Mouse (Mus musculus) mouse trophoblast stem cell (cell line): ENCODE measurements around the gene Dvl3.
"Not testable (repeated sequence)": the region's sequence is repeated elsewhere in the genome, so short reads cannot be mapped to it uniquely, and the experiment has no call there.

Experiments
- in situ Hi-C, 2 experiments: fragments of 300-500 bp; cut with MseI, MboI; formaldehyde crosslinking; loops; 2 replicates in 1 of 2; 3 replicates in 1 of 2; pipeline ENCODE4 v1.15.1; 2025

Dvl3 gene

DNA sequence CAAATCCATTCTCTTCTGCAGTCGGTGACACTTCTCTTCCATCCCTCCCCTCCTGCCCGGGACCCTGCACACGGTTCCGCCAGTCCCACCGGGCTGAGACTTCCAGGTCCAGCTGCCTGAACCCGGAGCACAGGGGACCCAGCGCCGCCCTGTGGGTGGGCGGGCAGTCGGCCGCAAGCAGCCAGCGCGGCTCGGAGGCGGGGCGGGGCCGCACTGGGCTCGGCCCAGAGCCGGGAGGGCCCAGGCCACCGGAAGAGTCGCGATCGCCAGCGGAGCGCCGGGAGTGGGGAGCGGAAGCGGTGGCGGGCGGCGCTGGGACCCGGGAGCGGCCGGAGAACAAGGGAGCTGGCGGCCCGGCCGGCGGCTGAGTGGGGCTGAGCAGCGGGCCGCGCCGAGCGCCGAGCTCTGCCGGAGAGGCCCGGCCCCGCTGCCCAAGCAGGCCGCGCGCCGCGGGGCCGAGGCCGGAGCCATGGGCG lies at the start of gene Dvl3:
Gene Dvl3, plus strand, starts transcription at position 257 of the 476 bp plus-strand sequence.
- in situ Hi-C loops: no loop called here

GRCm38 (mm10) chr16:20470981-20471380 lies 45.8 kb upstream of the Dvl3 start:
- in situ Hi-C loops: no loop called here

- in situ Hi-C loops: no loop called here
These were observed 45.1 kb upstream of the Dvl3 start for GRCm38 (mm10) chr16:20471686-20472085.

DNA sequence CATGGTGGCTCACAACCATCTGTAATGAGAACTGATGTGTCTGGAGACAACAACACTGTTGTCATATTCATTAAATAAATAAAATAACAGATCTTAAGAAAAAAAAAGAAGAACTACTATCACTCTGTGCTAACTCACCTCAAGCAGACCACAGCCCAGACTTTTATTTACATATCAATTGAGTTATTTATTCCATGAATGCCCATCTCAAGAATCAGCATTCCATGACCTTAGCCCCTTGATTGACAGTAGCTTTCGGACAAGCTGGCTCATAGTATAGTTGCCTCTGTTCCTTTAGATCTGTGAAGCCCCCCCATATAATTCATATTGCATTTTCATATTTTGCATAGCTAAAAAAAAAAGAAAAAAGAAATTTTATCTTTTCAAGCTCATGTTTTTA lies 43.0 kb upstream of the Dvl3 start:
- in situ Hi-C loops: no loop called here

DNA sequence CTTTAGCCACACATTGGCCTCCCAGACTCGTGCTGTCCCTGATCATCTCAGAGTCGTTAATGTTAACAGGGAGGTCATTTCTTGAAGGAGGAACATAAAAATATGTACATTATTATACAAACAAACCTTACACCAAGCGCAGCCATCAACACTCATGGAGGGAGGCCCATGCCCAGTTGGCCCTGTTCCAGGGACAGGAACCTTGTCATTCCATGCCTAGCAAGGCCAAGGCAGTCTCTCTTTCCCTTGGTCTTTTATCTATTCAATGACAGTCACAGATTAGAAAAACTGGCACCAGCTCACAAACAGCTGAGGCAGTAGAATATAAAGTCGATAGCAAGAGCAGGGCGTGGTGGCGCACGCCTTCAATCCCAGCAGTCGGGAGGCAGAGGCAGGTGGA lies 42.6 kb upstream of the Dvl3 start:
- in situ Hi-C loops: no loop called here

GRCm38 (mm10) chr16:20474786-20475185 lies 42.0 kb upstream of the Dvl3 start:
- in situ Hi-C loops: no loop called here

GRCm38 (mm10) chr16:20475335-20475734 lies 41.4 kb upstream of the Dvl3 start:
- in situ Hi-C loops: no loop called here

DNA sequence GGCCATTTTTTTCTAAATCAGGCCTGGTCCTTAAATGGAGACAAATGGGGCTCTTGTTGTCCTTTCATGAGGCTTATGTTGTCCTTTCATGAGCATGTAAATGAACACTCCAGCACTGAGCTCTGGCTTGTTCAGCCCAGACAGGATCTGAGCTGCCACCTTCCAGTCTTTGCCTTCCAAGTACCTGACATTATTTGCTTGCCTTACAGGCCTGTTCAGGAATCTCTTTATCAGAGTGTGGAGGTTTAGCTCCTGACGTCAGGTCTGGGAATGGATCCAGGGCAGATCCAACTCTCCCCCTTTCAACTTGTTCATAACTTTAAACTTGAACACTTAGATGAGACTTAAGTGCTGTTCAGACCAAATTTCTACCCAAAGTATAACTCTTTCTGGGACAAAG lies 39.9 kb upstream of the Dvl3 start:
- in situ Hi-C loops: no loop called here

- in situ Hi-C loops: no loop called here
These were observed 39.5 kb upstream of the Dvl3 start for GRCm38 (mm10) chr16:20477270-20477669.

DNA sequence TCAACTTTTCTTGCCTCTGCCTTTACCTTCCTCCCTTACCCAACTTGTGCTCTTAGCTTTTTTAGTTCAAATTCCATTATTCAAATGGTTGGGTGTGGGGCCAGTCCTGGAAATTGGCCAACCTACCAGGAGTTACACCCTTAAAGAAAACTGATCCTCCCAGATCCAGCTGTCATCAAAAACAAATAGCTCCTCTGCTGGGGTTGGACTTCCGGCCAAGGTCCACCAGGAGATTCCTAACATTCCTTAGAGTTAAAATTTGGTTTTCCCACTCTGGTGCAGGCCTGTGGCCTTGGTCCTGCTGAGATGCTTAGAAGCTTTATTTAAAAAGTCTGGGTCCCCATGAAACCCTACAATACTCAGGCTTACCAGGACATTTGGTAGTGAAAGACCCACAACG lies 38.3 kb upstream of the Dvl3 start:
- in situ Hi-C loops: no loop called here

GRCm38 (mm10) chr16:20479026-20479760 lies 37.6 kb upstream of the Dvl3 start:
- in situ Hi-C loops: not testable (repeated sequence)

- in situ Hi-C loops: loop anchor here in 1 of 2 experiments (10.0 kb wide), 2 partner anchors 175 to 255 kb away; partner anchors contain the start of gene Parl
These were observed 36.7 kb upstream of the Dvl3 start for GRCm38 (mm10) chr16:20480115-20480514.

DNA sequence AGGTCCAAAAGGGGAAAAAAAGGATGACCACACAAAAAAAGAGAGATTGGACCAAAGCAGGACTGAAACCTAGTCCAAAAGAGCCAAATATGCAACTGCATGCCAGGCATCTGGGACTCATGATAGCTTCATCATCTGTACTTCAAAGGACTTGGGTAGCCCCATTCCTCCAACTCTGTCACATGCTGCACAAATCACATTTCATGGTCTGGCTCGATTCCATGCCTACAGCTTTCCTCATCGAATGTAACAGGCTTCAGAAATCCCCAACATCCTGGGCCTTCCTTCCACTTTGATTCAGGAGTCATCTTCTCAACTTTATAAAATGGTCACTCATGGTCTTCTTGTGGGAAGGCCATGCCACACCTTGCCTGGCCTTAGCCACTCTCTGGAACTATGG lies 35.0 kb upstream of the Dvl3 start:
- in situ Hi-C loops: loop anchor here in 1 of 2 experiments (10.0 kb wide), 2 partner anchors 177 to 257 kb away; partner anchors contain the start of gene Parl

DNA sequence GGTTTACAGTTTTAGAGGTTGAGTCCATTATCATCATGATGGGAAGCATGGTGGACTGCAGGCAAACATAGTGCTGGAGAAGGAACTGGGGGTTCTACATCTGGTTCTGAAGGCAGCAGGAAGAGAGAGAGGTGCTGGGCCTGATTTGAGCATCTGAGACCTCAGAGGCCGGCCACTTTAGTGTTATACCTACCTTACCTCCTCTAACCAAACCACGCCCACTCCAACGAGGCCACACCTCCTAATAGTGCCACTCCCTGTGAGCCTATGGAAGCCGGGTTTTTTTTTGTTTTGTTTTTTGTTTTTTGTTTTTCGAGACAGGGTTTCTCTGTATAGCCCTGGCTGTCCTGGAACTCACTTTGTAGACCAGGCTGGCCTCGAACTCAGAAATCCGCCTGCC lies 33.1 kb upstream of the Dvl3 start:
- in situ Hi-C loops: loop anchor here in 1 of 2 experiments (10.0 kb wide), 2 partner anchors 179 to 259 kb away; partner anchors contain the start of gene Parl

DNA sequence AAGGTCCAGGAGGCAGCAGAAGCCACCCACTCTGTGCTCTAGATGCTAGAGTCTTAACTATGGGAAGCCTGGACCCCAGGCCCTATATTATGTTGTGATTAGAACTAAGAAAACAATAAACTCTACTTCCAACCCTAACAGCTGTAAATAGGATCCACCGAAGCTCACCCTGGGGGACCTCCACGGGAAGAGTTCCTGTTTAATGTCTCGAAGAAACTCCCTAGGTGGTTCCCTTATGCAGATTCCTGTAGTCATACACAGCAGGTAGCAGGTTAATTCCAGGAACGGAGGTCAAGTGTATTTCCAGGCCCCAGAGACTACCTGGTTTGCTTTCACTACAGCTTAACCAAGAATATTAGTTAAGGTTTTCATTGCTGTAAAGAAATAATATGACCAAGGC lies 31.7 kb upstream of the Dvl3 start:
- in situ Hi-C loops: loop anchor here in 1 of 2 experiments (10.0 kb wide), 2 partner anchors 180 to 260 kb away; partner anchors contain the start of gene Parl

DNA sequence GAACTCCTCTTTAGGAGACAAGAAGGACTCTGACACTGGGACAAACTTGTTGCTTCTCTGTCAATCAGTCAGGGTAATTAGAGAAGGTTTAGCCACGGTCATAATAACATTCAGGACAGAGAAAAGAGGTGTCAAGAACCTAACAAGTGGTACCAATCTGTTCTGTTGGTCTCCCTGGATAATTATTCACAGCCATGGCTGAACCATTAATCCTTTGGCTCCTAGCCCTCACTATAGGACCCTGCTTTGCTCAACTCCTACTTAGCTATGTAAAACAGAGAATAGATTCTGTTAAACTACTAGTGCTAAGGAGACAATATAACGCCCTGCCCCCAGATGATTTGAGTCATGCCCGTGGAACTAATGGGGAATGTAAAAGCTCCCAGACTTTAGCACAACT lies 30.7 kb upstream of the Dvl3 start:
- in situ Hi-C loops: loop anchor here in 1 of 2 experiments (10.0 kb wide), 2 partner anchors 181 to 261 kb away; partner anchors contain the start of gene Parl

DNA sequence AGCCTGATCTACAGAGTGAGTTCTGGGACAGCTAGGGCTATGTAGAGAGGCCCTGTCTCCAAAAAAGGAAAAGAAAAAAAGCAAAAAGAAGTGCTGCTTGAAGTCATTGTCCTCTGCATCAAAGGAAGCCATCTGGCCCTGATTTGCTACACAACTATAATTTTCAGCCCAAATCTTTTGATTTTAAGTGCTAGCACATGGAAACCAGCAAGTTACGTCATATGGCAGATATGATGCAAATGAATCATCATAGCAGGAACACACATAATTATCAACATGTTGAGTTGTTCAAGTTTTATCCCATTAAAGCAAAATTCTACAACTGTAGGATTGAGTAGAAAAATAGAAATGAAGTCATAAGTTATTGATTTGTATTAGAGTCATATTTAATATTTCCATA lies 28.6 kb upstream of the Dvl3 start:
- in situ Hi-C loops: loop anchor here in 1 of 2 experiments (10.0 kb wide), 2 partner anchors 183 to 263 kb away; partner anchors contain the start of gene Parl

GRCm38 (mm10) chr16:20488751-20489150 lies 28.0 kb upstream of the Dvl3 start:
- in situ Hi-C loops: loop anchor here in 1 of 2 experiments (10.0 kb wide), 2 partner anchors 184 to 264 kb away; partner anchors contain the start of gene Parl

- in situ Hi-C loops: loop anchor here in 1 of 2 experiments (10.0 kb wide), 2 partner anchors 184 to 264 kb away; partner anchors contain the start of gene Parl
These were observed 27.5 kb upstream of the Dvl3 start for GRCm38 (mm10) chr16:20489233-20489632.

DNA sequence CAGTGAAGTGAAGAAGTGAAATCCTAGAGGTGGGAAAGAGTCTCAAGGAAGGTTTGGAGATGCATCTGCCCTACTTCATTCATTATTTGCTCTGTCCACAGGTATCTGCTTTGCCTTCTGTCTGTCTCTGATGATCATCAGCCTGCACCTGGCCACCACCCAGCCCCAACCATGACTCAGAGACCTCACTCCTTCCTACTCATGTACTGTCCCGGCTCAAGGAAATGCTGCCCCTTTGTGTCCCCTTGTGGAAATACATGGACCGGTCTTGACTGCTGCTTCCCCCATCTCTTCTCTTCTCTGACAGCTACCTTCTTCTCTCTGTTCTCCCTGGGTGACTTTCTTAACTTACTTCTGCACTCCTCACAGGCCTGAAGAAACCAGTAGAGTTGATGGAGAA lies 26.2 kb upstream of the Dvl3 start:
- in situ Hi-C loops: no loop called here

DNA sequence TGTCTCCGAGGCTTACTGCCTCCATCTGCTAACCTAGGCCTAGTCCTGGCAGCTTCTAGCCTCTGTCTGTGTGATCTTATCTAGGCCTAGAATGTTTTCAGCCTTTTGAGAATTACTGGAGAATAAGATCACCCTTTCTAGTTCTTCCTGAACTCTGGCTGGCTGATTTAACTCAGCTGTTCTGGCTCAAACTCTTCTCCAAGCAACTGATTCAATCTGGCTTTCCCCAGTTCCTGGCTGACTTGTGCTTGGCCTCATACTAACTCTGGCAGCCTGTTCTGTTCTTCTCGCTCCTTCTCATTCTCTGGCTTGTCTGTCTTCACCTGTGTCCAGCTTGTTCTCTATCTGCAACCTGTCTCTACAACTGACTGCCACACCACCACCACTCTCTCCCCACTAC lies 25.5 kb upstream of the Dvl3 start:
- in situ Hi-C loops: no loop called here

GRCm38 (mm10) chr16:20493452-20493851 lies 23.3 kb upstream of the Dvl3 start:
- in situ Hi-C loops: no loop called here
